Mouse (Mus musculus) megakaryocyte-erythroid progenitor cell, adult 5-6 weeks (primary cell): ENCODE results near the gene Plekha3. TPM values are rescaled to one million over a fixed set of nuclear protein-coding genes. Genes with fewer than 3 reads are reported as not detected.

ENCODE experiments used
- ATAC-seq: replicated peaks from 2 replicates; pipeline ENCODE4 v1.8.0; 2016; ENCODE audit warnings: mild to moderate bottlenecking, inconsistent platforms; ENCODE audit not compliant: severe bottlenecking, poor library complexity, low FRiP score, low TSS enrichment
- total RNA-seq, 2 experiments: library from RNA; stranded (forward) in 1 of 2; stranded (reverse) in 1 of 2; fragments of 200-1000, 215-1000 nt in 1 of 2; fragments of >200 nt in 1 of 2; fragmentation: Nextera tagmentation in 1 of 2; gene quantifications; 2 replicates each; pipeline ENCODE4 v1.2.3; 2014 to 2017

The Plekha3 gene
- total RNA-seq (2014; fragmentation: Nextera tagmentation) = 19.8 and 23.7 TPM in 2 replicates
- total RNA-seq (2017) = 20.4 and 21.8 TPM in 2 replicates

- ATAC-seq = peak; percentile 28
Measured at GRCm38 (mm10) chr2:76674725-76675427, at the start of gene Plekha3. Gene Plekha3 (plus strand): TSS chr2:76675281.

GRCm38 (mm10) chr2:76630293-76630692 is 44.8 kb upstream of the Plekha3 start:
- peak; percentile 71 for ATAC-seq

DNA sequence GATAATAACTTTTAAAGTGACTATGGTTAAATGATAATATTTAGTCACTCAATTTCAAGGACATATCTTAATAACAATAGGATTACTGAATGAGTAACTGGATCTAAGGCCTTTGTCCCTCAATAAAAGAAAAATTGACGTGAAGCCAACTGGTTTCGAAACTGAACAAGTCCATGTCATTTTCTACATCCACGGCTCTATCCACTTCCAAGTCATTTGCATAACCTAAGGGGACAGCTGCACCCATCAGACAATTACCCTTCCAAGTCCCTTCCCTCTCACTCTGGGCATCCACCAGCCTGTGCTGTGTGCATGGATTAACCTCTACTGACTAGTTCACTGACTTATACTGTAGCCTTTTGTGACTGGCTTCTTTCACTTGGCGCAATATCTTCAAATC is 43.5 kb upstream of the Plekha3 start:
- ATAC-seq = no peak

DNA sequence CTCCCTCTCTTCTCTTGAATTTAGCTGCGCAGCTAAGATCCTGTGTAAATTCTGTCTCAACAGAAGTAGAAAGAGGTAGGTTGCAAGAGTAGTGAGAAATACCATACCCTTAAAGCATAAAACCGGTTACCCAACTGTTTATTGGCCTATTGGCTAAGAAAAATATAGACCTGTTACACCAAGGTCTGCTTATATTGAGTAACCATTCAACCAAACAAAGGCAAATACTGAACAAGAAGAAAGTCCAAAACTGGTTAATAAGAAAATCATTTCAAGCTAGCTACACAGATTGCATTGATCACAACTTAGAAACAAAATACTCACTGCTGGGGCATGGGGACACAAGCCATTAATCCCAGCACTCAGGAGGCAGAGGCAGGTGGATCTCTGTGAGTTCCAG is 35.4 kb upstream of the Plekha3 start:
- no peak for ATAC-seq

DNA sequence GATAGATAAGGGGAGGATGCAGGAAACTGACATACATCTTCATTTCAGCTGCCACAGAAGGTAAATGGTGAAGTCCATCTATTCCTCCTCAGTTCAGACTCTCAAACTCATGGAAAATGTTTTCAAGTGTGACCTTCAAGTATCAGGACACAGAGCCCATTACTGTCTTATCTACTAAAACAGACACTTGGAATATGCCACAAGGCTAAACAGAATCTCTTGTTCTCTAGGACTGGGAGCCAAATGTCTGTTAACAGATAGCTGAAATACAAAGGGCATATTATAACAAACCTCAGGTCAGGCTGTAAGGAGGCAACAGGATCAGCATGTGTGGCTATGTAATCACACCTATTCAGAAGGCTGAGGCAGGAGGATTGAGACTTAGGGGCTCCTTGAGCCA is 31.3 kb upstream of the Plekha3 start:
- peak; percentile 55 for ATAC-seq

DNA sequence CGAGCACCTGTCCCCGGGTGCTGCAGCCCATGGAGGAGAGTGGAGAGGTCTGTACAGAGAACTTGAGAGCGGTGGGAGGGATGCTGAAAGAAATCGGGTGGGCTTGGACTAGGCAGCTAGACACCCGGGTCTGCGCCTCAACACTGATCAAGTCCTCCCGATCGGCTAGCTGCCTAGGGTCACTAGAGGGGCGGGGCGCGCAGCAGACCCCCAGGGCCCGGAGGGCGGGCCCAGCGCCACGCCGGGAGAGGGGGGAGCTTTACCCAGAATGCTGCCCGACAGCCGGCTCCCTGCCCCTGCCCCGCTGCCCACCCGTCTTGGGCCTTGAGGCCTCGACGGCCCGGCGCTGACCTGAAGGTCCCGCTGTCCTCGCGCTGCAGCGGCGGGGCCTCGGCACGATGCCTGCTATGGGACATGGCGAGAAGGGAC is 27.6 kb upstream of the Plekha3 start:
- ATAC-seq = no peak

DNA sequence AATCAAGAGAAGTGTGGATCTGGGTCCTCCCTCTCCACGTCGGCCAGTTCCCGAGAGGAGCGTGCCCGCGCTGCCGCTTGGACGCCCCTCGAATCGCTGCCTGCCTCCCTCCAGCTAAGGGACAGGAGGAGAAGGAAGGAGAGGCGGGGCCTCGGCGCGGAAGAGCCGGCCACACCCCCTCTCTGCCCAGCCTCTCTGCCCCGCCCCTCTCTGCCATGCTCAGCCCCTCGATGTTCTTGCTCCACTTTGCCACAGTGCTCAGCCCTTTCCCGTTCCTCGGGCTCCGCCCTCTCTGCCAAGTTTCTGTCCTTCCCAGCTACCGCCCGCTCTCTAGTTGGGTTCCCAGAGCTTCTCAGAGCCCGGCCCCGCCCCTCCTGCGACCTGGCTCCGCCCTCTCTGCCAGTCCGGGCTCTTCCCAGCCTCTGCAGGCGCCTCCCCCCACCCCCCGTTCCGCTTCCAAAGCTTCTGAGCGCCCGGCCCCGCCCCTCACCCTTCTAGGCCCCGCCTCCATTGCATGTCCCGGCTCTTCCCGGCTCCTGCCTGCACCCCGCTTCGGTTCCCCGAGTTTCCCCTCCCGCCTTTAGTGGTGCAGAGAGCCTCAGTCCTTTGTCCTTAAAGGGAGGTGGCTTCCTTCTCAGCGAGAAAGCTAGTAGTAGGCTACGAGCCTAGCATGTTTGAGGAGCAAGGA is 27.1 kb upstream of the Plekha3 start, which contains the start of the genes Prkra and Pjvk:
Gene Prkra (minus strand): TSS at position 133 of the 688 bp plus-strand sequence.
Gene Pjvk (plus strand): TSS at position 594 of the 688 bp plus-strand sequence.
- peak; percentile 92 for ATAC-seq

GRCm38 (mm10) chr2:76648666-76649141 is 26.4 kb upstream of the Plekha3 start:
- ATAC-seq = peak; percentile 7; the same call in 1 of the 2 replicates

GRCm38 (mm10) chr2:76653070-76653469 is 22.0 kb upstream of the Plekha3 start:
- ATAC-seq = no peak

DNA sequence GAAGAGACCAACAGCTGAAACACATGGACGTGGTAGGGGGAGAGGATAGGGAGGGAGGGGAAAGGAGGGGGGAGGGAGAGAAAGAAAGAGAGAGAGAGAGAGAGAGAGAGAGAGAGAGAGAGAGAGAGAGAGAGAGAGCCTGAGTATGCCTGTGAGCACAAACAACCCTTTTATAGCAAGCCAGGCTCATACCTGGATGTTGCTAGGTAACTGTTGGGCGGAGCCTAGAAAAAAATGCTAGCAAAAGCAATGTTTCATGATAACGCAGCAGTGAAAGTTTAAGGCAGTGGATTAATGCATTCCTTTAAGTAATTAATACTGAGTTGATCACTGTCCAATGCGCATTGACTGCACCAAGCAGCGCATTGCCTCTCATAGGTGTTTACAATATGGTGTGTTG is 20.4 kb upstream of the Plekha3 start:
- ATAC-seq = no peak

- no peak for ATAC-seq
Measured at GRCm38 (mm10) chr2:76655444-76655843, 19.6 kb upstream of the Plekha3 start.

GRCm38 (mm10) chr2:76655982-76656381 is 19.1 kb upstream of the Plekha3 start:
- peak; percentile 79 for ATAC-seq

- ATAC-seq = no peak
Measured at GRCm38 (mm10) chr2:76658551-76658950, 16.5 kb upstream of the Plekha3 start.

- ATAC-seq = no peak
Measured at GRCm38 (mm10) chr2:76659419-76659818, 15.7 kb upstream of the Plekha3 start.

- no peak for ATAC-seq
Measured at GRCm38 (mm10) chr2:76665531-76665930, 9.6 kb upstream of the Plekha3 start.

GRCm38 (mm10) chr2:76667200-76667599 is 7.9 kb upstream of the Plekha3 start:
- no peak for ATAC-seq

DNA sequence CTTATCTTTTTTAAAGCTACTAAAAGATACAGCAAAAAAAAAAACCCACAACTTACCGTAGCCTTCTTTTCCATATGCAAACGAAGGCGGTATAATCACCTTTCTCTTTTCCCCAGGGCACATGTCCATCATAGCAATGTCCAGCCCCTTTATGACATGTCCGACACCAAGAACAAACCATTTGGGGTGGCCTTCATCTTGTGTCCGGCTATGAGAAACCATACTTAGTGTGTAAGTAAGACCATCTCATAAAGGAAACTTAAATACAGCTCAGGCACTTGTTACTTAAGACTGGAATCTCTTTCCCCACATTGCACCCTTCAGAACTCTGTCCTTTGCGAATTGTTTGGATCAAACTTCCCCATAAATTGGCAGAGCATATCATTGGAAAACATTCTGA is 3.4 kb upstream of the Plekha3 start:
- ATAC-seq = no peak

GRCm38 (mm10) chr2:76672134-76672745 is 2.8 kb upstream of the Plekha3 start:
- no peak for ATAC-seq

DNA sequence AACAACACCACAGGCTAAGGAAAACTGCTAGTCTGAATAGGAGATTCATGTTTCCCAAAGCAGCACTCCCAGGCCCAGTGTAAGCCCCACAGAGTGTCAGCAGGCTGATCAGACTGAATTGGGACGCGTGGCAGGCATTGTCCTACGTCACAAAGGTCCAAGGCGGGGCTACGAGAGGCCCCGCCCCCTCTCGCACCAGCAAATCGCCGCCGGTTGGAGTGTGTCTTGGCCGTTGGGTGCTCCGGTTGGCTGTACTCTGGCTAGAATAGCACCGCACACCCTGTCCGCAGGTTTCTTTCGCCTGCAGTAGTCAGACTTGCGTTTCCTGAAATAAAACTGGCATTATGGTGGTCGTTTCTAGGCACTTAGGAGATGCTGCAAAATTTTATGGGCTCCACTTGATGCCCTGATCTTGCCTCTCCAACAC is 2.1 kb upstream of the Plekha3 start, which contains the start of gene Fkbp7:
Gene Fkbp7 (minus strand): TSS at position 151 of the 427 bp plus-strand sequence.
- peak; percentile 93 for ATAC-seq

DNA sequence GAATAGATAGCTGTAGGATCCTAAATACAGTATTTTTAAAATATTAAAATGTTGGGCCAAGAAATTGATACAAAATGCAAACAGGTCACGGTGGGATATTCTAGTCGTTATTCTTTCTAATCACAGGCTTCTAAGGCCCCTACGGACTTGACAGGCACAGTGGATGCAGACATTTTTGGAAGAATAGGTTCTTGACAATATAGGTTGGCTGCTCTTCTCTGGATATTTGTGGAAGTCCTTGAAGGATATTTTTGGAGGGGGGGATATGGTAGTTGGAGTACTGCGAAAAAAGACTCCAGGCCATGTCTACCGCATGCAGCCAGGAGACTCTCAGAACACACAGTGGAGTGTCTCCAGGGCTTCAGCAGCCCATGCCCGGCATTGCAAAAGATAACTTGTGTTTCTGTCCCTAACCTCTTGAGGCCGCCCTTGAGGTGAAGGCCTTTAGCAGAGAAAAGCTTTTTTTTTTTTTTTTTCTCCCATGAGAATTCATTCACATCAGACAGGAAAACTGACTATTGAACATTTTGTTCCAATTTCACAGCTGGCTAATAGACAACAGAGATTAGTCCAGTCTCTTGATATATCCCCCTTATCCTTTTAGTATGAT is 1.5 kb upstream of the Plekha3 start:
- ATAC-seq = peak; percentile 64
